ENCODE assay signal across 9 mouse cellular contexts in genomic region chr3:38227596-38227995, GRCm38 (mm10).
DNase-seq lines count a peak whose midpoint lies in the region; ATAC-seq lines count a peak whose summit lies in the region.
"Had no signal": no experiment of that assay in that cellular context is flagged by ENCODE, and none has a peak within 500 bp of the region (broad histone marks: within the 10 kb centered on the region; RNA-seq: fewer than 3 reads in every experiment).

No protein-coding gene starts in this region.

- peak; percentile 64 for DNase-seq in kidney, adult 9 months
- peak; percentile 60 for DNase-seq in Muller cell, postnatal 12 days (ENCODE audit: inconsistent ontology term)
- DNase-seq in cerebellum, postnatal 14 days: peak; percentile 85 to 87
- DNase-seq in heart, postnatal 4 days: peak; percentile 83
- peak; percentile 78 for DNase-seq in limb, embryonic 11.5 days (ENCODE audit: low spot score)
- peak; percentile 54 for DNase-seq in right cerebral cortex, postnatal 25 days

- ATAC-seq in kidney, embryonic 14.5 days (ENCODE audit: low FRiP score, low TSS enrichment): no peak
- no peak for ATAC-seq in limb, embryonic 11.5 days (ENCODE audit: insufficient number of reproducible peaks, low FRiP score, low TSS enrichment, low read depth)
- ATAC-seq in monocyte, adult 5-6 weeks (replicated peaks; ENCODE audit: insufficient number of reproducible peaks, low FRiP score, low TSS enrichment, poor library complexity, severe bottlenecking): no peak

- no peaks in the 10 kb centered on the region for H3K27me3 ChIP-seq in kidney, embryonic 14.5 days (ENCODE audit: control insufficient read depth, insufficient read depth, low read length)
- H3K27me3 ChIP-seq in limb, embryonic 11.5 days (ENCODE audit: control insufficient read depth, insufficient read depth, low read length): no peaks in the 10 kb centered on the region
- H3K27me3 ChIP-seq: neural tube, embryonic 13.5 days had no signal

- no peaks in the 10 kb centered on the region for H3K36me3 ChIP-seq in kidney, embryonic 14.5 days (ENCODE audit: control insufficient read depth, insufficient read depth, low read length)
- H3K36me3 ChIP-seq in limb, embryonic 11.5 days (ENCODE audit: control insufficient read depth, insufficient read depth, low read length): no peaks in the 10 kb centered on the region
- H3K36me3 ChIP-seq: neural tube, embryonic 13.5 days had no signal

- H3K27ac ChIP-seq in kidney, embryonic 14.5 days (ENCODE audit: low read depth, low read length): no peak overlapping the region
- no peak overlapping the region for H3K27ac ChIP-seq in limb, embryonic 11.5 days (replicated peaks; ENCODE audit: low read depth, low read length)
- H3K27ac ChIP-seq: neural tube, embryonic 13.5 days had no signal

- no peak overlapping the region for H3K9ac ChIP-seq in kidney, embryonic 14.5 days (ENCODE audit: low read depth, low read length)
- H3K9ac ChIP-seq in limb, embryonic 11.5 days (ENCODE audit: low read length): no peak overlapping the region
- H3K9ac ChIP-seq: neural tube, embryonic 13.5 days had no signal

- no peaks in the 10 kb centered on the region for H3K9me3 ChIP-seq in kidney, embryonic 14.5 days (ENCODE audit: control insufficient read depth, low read length)
- H3K9me3 ChIP-seq in limb, embryonic 11.5 days (ENCODE audit: control insufficient read depth, low read length): no peaks in the 10 kb centered on the region
- H3K9me3 ChIP-seq: neural tube, embryonic 13.5 days had no signal

- no peak overlapping the region for H3K4me3 ChIP-seq in kidney, embryonic 14.5 days (ENCODE audit: low read length)
- no peak overlapping the region for H3K4me3 ChIP-seq in limb, embryonic 11.5 days (ENCODE audit: low read depth, low read length)
- H3K4me3 ChIP-seq: neural tube, embryonic 13.5 days had no signal

- WGBS in kidney, embryonic 14.5 days: 30% methylated on average over 6 of the region's 6 CpGs
- 27% methylated on average over 6 of the region's 6 CpGs for WGBS in limb, embryonic 11.5 days

- H3K4me1 ChIP-seq in kidney, embryonic 14.5 days (ENCODE audit: control insufficient read depth, insufficient read depth, low read length): peaks cover 11% of the 10 kb centered on the region; the same call in 1 of the 2 replicates
- peaks cover 13% of the 10 kb centered on the region for H3K4me1 ChIP-seq in limb, embryonic 11.5 days (ENCODE audit: control insufficient read depth, insufficient read depth, low read length)

- H3K4me2 ChIP-seq in kidney, embryonic 14.5 days (replicated peaks; ENCODE audit: low read depth, low read length): no peak overlapping the region
- no peak overlapping the region for H3K4me2 ChIP-seq in limb, embryonic 11.5 days (ENCODE audit: low read depth, severe bottlenecking)
- H3K4me2 ChIP-seq: neural tube, embryonic 13.5 days had no signal
